Mouse (Mus musculus) Patski (cell line): Measurements from ENCODE around the gene Mrps12. TPM values are rescaled to one million over a fixed set of nuclear protein-coding genes. Genes with fewer than 3 reads are reported as not detected.
"Not testable (repeated sequence)": the region's sequence is repeated elsewhere in the genome, so short reads cannot be mapped to it uniquely, and the experiment has no call there.

ENCODE experiments used
- ATAC-seq: fragments of 100-300 bp; one replicate; pipeline ENCODE4 v1.8.0; 2021
- CTCF ChIA-PET: fragments of 350-600 bp; sonication (Branson Sonifier 250); formaldehyde crosslinking; loops from one replicate; lab custom pipeline; 2022; ENCODE audit warnings: inconsistent platforms; lab: Charles Lee
- POLR2A ChIA-PET: fragments of 350-600 bp; sonication (Branson Sonifier 250); formaldehyde crosslinking; loops from one replicate; lab custom pipeline; 2022; ENCODE audit warnings: antibody characterized with exemption, inconsistent platforms; lab: Charles Lee
- DNase-seq: peaks from one replicate; pipeline ENCODE4 v3.0.0-alpha.2; 2011; ENCODE audit warnings: low read depth, low spot score
- H3K27me3 ChIP-seq: fragments of 371-371 bp; one replicate; pipeline ENCODE4 v1.5.1; 2021
- CTCF ChIP-seq: fragments of 100-300 bp; IDR thresholded peaks from one replicate; pipeline ENCODE4 v1.5.1; 2021
- in situ Hi-C: fragments of 300-500 bp; cut with MboI; formaldehyde crosslinking; loops from 3 replicates; pipeline ENCODE4 v1.11.1; 2018; ENCODE audit warnings: low pct_unique_long_range_greater_than_20kb, mixed read lengths
- polyA plus RNA-seq: library from polyadenylated mRNA; unstranded; gene quantifications from one replicate; pipeline ENCODE4 v1.2.3, GENCODE M21; 2021

The Mrps12 gene
- polyA plus RNA-seq, 1 experiment from 2014 or later: 65.8 TPM

GRCm38 (mm10) chr7:28714667-28715066 is 27.0 kb downstream of the Mrps12 start:
- ChIA-PET CTCF (no interaction called here), POLR2A (no interaction called here)
- ATAC-seq (no peak), DNase-seq (no peak)
- no peak for TF ChIP-seq CTCF
- no peaks in the 10 kb centered on the region for H3K27me3 ChIP-seq
- in situ Hi-C loops: no loop called here

GRCm38 (mm10) chr7:28710962-28711361 is 30.7 kb downstream of the Mrps12 start:
- peak; percentile 46 for TF ChIP-seq CTCF
- DNase-seq (no peak), ATAC-seq (no peak)
- no peaks in the 10 kb centered on the region for H3K27me3 ChIP-seq
- ChIA-PET CTCF (interaction anchor here (1.4 kb wide), 1 partner anchor 17 kb away, joined by 3 read pairs; no protein-coding TSS in a partner anchor), POLR2A (no interaction called here)
- in situ Hi-C loops: no loop called here

- ChIA-PET POLR2A (interaction anchor here (0.7 kb wide), 1 partner anchor 14 kb away, joined by 5 read pairs; no protein-coding TSS in a partner anchor), CTCF (no interaction called here)
- TF ChIP-seq CTCF: no peak
- in situ Hi-C loops: no loop called here
- no peaks in the 10 kb centered on the region for H3K27me3 ChIP-seq
- DNase-seq (no peak), ATAC-seq (no peak)
These were observed 32.2 kb downstream of the Mrps12 start for GRCm38 (mm10) chr7:28709454-28709853.

GRCm38 (mm10) chr7:28702601-28703143 is 38.9 kb downstream of the Mrps12 start:
- ChIA-PET POLR2A (interaction anchor here (0.7 kb wide), 1 partner anchor 217 kb away, joined by 14 read pairs; no protein-coding TSS in a partner anchor), CTCF (interaction anchor here (0.7 kb wide), 1 partner anchor 133 kb away, joined by 5 read pairs; no protein-coding TSS in a partner anchor)
- DNase-seq: no peak
- no peaks in the 10 kb centered on the region for H3K27me3 ChIP-seq
- no peak for ATAC-seq
- in situ Hi-C loops: no loop called here
- TF ChIP-seq CTCF: no peak

GRCm38 (mm10) chr7:28701306-28701705 is 40.3 kb downstream of the Mrps12 start:
- in situ Hi-C loops, DNase-seq, ATAC-seq, POLR2A ChIA-PET, H3K27me3 ChIP-seq, CTCF ChIA-PET: not testable (repeated sequence)

GRCm38 (mm10) chr7:28700269-28700668 is 41.4 kb downstream of the Mrps12 start:
- H3K27me3 ChIP-seq: peaks cover 3% of the 10 kb centered on the region
- ATAC-seq: no peak
- in situ Hi-C loops: no loop called here
- no peak for TF ChIP-seq CTCF
- POLR2A ChIA-PET: no interaction called here
- DNase-seq: no peak
- CTCF ChIA-PET: no interaction called here

GRCm38 (mm10) chr7:28697277-28697676 is 44.3 kb downstream of the Mrps12 start:
- H3K27me3 ChIP-seq: peaks cover 11% of the 10 kb centered on the region
- ATAC-seq (no peak), DNase-seq (no peak)
- POLR2A ChIA-PET: no interaction called here
- CTCF ChIA-PET: no interaction called here
- no peak for TF ChIP-seq CTCF
- in situ Hi-C loops: loop anchor here (25.0 kb wide), 1 partner anchor 560 kb away; the partner anchor contains the start of gene 9530053A07Rik

GRCm38 (mm10) chr7:28694966-28695511 is 46.6 kb downstream of the Mrps12 start:
- ATAC-seq: no peak

GRCm38 (mm10) chr7:28694423-28694822 is 47.2 kb downstream of the Mrps12 start:
- POLR2A ChIA-PET: no interaction called here
- TF ChIP-seq CTCF: no peak
- H3K27me3 ChIP-seq: peaks cover 13% of the 10 kb centered on the region
- in situ Hi-C loops: loop anchor here (25.0 kb wide), 1 partner anchor 557 kb away; the partner anchor contains the start of gene 9530053A07Rik
- CTCF ChIA-PET: no interaction called here
- ATAC-seq (no peak), DNase-seq (no peak)

More at GRCm38 (mm10) chr7:28694966-28695511, 46.6 kb downstream of the Mrps12 start:
- TF ChIP-seq CTCF: no peak
- peaks cover 13% of the 10 kb centered on the region for H3K27me3 ChIP-seq
- in situ Hi-C loops: loop anchor here (25.0 kb wide), 1 partner anchor 558 kb away; the partner anchor contains the start of gene 9530053A07Rik
- ChIA-PET CTCF (no interaction called here), POLR2A (no interaction called here)
- DNase-seq: no peak

- ATAC-seq: no peak
- TF ChIP-seq CTCF: no peak
- POLR2A ChIA-PET: no interaction called here
- in situ Hi-C loops: loop anchor here (25.0 kb wide), 1 partner anchor 556 kb away; the partner anchor contains the start of gene 9530053A07Rik
- H3K27me3 ChIP-seq: peaks cover 13% of the 10 kb centered on the region
- no peak for DNase-seq
- CTCF ChIA-PET: no interaction called here
These were observed 48.2 kb downstream of the Mrps12 start for GRCm38 (mm10) chr7:28693321-28693966.
